Mouse (Mus musculus): ENCODE data around the gene Cacnb4.
A peak's percentile ranks its signal among the peaks of the same experiment; 100 is the strongest.

The Cacnb4 gene

DNA sequence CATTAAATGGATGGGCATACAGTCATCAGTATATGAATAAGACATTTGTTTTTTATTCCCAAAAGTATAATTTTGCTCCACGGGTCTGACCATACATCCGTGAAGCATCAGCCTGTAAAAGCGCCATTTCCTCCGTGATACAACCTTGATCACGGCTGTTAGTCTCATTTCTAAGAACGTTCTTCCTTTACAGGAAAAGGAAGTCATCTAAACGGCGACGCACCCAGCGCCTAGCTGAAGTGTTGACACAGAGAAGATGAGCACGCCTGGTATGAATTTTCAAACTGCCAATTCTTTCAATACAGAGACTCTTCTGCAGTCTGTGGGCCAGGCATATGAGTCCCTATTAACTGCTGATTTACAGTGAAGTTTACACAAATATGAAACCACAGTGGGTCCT, 106.5 kb downstream of the Cacnb4 start:
- ATAC-seq (ENCODE audit: low TSS enrichment) = no peak

DNA sequence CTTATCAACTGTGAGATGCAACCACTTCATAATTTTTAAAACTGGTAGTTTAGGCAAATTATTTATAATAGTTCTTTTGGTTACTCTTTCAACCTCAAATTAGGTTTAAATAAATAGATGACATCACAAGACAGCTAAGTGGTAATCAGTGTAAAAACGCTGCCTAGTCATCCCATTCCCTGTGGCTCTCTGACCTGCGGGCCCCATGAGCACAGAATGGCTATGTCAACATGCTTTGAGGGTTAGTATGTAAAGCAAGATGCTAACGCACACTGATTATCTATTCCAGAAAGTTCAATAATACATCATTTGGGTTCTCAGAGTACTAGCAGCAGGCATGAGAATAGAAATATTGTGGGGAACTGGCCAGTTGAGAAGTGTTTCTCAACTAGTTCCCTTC, 108.5 kb downstream of the Cacnb4 start:
- ATAC-seq (ENCODE audit: low TSS enrichment) = no peak

DNA sequence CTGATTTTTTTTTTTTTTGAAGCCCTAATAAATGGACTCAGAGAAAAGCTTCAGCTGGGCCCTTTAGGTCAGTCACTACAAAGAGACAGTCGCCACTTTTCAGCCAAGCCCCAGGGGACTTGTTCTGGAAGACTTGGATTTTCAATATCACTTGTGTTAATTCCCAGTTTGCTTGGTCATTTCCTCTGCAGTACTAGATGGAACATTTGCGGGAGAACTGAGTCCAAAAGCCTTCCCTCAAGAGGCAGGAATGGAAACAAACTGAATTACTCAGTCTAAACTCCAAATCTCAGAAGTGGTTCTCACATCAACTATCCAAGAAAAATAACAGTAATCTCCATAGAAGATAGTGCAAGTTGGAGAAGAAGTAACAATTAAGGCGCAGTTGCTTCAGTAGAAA, 109.2 kb downstream of the Cacnb4 start:
- no peak for ATAC-seq (ENCODE audit: low TSS enrichment)

DNA sequence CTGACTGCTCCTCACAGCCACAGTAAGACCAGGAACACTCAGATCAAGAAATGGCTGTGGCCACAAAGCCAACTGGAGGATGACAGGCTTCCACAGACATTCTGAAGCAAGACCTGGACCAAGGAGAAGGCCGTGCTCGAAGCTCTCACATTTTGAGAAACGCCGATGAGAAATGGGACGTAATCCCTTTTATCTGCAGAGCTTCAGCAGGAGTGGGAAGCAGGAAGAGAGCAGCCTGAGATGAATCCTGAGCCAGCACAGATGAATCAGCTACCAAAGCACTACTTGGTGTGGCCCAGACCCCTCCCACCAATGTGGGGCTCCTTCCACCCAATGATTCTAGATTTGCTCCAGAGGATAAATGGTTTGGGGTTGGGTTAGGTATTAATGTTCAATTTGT, 113.4 kb downstream of the Cacnb4 start:
- ATAC-seq (ENCODE audit: low TSS enrichment) = peak; percentile 35; the same call in 1 of the 2 replicates

DNA sequence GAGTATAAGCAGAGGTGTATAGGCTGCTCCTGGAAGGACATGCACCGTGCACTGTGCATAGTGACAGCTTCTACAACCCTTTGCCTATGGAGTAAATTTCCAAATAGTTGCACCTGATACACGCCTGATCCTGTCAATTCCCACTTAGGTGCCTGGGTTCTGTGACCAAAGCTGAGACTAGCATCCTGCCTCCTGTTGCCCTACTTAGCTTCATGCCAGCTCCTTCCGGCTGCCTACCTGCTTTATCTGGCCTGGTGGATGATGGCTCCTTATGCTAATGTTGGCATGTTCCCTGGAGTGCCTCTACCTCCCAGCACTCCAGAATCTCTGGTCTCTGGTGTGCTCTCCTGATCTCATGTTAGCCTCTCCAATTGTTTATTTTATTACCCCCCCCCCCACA, 114.3 kb downstream of the Cacnb4 start:
- 0 out of 2 replicates have a peak, but pooled peaks have one; percentile 13 for ATAC-seq (ENCODE audit: low TSS enrichment)

DNA sequence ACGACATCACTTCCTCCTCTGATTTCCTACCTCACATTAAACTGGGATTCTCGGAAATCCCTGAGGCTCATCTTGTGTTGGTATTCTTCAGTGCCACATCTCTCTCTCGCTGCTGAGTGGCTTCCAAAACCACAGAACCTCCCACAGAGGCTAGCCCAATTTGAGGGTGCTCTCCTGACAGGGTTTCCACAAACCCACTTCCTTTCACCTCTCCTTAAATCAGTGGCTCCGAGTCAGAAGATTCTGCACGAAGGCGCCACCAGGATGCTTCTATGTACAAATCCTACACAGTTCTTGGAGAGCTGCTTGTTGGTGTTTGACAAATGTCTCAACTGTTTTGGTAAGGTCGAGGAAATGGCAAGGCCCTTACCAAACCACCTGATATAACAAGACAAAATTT, 115.5 kb downstream of the Cacnb4 start:
- no peak for ATAC-seq (ENCODE audit: low TSS enrichment)

DNA sequence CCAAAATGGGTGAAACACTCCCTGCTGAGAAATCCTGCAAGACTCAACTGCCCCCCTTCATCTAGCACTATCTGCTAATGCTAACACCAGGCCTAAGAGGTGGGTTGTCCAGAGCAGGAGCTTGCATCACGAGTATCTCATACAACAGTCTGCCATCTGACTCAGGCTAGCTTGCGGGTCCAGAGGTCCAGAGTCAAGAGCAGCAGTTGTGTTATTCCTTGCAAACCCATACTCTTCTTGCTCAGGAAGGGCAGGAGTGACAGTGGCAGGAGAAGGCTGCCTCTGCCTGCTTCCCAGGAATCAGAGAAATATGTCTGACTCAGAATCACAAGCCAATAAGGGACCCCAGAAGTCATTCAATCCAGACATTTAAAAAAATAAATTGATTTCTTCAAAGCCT, 116.4 kb downstream of the Cacnb4 start:
- no peak for ATAC-seq (ENCODE audit: low TSS enrichment)

DNA sequence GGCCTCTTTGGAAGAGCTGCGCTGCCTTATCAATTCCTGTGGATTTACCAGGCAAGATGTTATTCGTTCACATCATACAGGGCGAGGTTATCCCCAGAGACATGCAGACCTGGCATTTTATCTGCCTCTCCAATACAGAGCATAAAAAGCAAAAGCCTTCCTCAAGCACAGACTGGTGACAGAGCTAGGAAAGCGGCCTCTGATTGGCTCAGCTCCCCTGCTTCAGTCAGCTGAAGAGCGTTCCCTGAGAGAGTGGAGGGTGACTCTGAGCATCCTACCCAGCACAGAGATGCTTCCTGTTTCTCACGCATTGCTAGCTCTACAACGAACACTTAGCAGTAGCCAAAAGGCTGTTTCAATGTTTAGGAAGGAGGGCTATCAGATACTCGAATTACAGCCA, 118.2 kb downstream of the Cacnb4 start:
- ATAC-seq (ENCODE audit: low TSS enrichment) = peak; percentile 82

DNA sequence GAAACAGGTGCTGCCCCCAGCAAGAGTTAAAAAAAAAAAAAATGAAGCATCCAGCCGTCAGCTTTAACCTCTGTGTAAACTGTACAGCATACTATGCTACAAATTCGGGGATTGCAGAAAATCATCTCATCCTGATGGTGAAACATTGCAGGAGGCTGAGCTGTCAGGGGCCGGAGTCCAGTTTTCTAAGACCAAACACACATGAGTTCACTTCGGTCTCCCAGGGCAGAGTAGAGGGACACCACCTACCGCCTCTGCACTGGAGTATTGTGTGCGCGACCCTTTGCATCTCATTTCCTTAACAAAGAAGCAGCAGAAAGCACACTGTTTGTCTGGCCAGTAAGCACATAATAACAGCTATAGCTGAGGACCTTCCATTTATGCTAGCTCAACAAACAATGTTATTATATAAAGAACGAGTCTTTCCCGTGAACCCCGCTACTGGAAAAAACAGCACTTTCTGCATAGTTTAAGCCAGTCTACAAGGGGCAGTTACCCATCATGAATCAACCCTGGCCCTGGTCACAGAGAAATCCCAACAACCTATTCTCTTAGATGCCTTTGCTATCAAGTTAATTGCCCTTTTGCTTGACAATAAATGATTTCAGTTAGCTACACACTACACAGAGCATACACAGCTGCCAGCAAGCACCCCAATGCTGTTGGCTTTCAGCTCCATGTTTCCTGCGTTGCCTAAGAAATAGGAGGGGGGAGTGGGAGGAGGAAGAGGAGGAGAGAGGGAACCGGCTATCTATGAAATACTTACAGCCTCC, 118.9 kb downstream of the Cacnb4 start:
- ATAC-seq (ENCODE audit: low TSS enrichment) = peak; percentile 25

DNA sequence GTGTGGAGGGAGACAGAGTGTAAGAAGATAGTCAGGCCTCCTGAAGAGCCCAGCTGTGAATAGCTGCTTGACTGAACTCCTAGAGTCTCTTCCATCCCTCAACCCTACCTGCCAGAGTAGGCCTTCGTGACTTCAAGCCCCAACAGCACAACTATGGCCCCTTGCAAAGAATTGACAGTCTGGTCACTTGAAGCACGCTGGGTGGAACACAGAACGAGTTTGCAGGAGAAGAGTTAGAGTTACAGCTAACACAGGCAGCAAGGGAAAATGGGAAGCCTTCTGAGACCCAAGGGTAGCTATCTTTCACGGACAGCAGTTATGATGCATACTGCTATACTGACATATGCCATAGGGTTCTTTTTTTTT, 119.7 kb downstream of the Cacnb4 start:
- ATAC-seq (ENCODE audit: low TSS enrichment) = peak; percentile 19; the same call in 1 of the 2 replicates

DNA sequence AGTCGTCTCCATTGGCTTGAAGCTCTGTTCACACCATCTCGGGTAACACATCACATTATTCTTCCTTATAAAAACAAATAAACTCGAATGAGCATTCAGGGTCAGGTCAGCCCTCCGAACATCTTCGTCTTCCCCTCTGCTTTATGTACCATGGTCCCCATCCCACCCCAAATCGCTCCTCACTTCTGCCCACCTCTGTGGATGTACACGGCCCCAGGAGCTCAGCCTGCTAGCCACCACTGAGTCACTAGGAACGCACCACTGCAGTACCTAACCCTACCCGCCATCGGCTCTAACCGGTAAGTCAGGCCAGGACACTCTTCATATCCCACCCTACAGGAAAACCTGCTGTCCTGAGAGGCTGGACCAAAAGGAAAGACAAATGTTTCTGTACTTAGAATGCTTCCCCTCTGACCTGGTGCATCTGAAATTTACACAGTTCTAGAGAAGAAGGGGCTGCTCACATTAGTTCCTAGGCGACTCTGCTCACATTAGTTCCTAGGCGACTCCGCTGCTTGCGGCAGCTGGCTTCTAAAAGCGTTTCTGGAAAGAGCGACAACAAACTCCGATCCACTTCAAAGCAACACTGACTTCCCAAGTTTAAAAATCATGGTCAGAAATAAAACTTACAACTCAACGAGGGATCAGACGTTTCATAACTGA, 120.2 kb downstream of the Cacnb4 start:
- ATAC-seq (ENCODE audit: low TSS enrichment) = peak; percentile 13

DNA sequence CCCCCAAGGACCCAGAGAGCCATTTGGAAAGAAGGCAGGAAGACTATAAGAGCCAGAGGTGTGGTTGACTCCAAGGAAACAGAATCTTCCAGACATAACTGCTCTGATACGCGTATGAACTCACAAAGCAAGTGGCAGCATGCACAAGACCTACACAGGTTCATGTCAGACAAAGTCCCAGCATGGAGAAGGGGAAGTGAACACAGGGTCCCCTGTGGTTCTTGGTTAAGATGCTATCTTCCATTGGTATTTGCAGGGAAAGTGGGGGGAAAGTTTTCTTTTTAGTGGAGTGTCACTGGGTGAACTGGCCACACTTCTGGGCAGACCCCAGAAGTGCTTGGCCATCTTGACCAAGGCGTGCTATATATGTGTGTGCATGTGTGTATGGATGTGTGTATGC, 128.2 kb downstream of the Cacnb4 start:
- no peak for ATAC-seq (ENCODE audit: low TSS enrichment)

DNA sequence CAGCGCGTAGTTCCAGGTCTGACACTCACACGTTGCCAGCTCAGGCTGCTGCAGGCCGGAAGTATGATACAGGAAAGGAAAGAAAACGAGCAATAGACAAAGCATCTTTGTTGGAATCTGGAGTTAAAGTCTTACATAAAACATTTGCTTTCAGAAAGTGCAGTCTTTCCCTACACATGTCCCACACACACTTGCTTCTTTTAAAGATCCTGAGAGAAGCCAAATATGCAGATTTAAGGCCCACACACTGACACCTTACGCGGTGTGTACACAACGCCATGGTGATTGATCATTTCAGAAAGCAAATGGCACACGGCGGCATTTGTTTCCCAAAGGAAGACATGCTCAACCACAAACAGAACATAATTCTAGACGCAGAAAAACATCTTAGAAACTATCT, 129.3 kb downstream of the Cacnb4 start:
- peak; percentile 75 for ATAC-seq (ENCODE audit: low TSS enrichment)

DNA sequence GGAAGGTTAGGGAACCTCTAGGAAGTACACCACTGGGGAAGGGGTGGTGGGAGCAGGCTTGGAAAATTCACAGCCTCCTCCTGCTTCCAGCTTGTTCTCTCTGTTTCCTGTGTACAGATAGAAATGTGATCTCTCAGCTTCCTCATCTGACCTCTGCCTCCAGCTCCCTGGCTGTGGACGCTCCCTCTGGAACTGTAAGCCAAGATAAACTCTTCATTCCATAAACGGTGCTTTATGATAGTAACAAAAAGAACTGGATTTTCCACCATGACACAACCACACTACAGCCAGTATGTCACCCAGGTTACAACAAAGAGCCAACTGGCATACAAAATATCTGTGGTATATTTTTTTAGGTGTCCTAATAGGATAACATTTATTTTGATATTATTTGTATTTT, 132.1 kb downstream of the Cacnb4 start:
- no peak for ATAC-seq (ENCODE audit: low TSS enrichment)

DNA sequence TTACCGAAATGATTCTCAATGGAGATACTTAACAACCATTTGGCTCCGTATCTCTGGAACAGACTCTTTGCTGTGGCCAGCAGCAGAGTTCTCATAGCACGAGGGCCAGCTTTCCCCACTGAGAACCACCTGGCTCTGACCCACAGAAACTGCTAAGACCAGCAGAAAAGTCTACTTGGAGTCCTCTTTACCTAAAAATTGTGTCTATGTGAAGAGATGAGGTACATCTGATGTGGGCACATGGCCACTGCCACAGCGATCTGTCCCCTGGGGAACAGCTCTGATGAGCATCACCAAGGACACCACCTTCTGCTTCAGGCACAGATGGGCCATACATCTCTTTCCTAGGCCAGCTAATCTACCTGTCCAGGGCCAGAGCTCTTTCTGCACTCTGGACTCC, 135.6 kb downstream of the Cacnb4 start:
- no peak for ATAC-seq (ENCODE audit: low TSS enrichment)

DNA sequence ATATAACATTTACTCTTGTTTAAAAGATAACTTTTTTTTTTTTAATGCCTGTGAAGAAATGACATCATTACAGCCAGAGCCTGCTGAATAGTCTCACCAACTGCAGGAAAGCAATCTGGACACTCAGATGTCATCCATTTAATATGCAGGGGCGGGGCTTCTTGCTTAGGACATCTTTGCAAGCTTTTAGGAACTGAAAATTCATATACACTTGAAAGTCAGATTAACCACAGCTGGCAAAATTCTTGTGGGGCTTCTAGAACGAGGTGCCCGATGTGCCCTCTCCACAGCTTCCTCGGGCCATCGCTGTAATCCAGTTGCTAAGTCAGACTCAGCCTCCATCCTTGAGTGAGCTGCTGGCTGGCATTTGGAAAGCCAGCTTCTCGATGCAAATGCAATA, 137.3 kb downstream of the Cacnb4 start:
- peak; percentile 86 for ATAC-seq (ENCODE audit: low TSS enrichment)

DNA sequence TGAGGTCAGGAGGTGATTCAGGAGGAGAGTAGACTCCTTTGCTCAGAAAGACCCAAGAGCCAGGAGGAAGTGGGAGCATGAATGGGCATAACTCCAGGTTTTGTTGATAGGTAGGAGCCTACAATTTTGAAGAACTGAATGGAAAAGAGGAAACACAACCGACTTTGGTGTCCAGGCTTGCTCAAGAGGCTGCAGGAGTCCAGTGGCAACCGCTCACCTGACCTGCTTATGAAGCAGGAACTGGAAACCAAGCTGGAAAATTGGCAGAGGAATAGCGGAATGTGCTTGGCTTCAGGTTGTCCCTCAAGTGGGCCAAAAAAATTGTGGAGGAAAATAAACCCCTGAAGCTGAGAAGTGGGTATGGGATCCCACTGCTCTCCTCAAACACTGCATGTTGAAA, 139.0 kb downstream of the Cacnb4 start:
- no peak for ATAC-seq (ENCODE audit: low TSS enrichment)

DNA sequence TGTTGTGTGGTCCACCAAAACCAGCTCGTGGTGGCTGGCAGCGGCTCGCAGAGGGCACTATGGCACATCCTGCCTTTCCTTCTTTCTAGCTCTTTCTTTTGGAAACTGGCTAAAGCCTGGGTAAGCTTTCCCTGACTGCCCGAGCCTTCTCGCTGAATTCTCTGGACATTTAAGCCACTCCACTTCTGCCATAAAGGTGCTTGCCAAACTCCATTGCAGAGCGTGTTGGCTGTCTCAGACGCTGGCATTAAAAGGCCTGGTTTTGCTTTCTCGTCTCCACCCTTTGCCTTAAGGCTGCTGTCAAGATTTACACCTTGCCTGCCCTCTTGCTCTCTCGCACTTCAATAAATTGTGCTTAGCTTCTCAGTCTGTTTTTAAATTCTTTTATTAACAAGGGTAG, 139.5 kb downstream of the Cacnb4 start:
- no peak for ATAC-seq (ENCODE audit: low TSS enrichment)

DNA sequence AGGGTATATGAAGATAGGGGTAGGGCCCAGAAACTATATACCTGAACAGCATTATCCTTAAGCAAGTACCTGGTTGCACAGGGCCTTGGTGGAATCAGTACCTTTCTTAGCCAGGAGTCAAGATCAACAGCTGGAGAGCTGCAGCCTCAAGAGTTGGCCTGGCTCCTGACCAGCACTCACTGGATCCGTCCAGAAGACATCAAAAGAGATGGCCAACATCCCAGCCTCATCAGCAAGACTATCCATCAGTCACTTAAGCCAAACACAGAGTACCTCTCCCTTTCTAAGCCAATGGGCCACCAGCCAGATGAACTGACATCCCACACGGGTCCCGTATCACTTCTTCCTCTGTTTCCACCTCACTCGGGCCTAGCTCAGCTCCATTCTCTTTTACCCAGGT, 140.1 kb downstream of the Cacnb4 start:
- ATAC-seq (ENCODE audit: low TSS enrichment) = no peak

DNA sequence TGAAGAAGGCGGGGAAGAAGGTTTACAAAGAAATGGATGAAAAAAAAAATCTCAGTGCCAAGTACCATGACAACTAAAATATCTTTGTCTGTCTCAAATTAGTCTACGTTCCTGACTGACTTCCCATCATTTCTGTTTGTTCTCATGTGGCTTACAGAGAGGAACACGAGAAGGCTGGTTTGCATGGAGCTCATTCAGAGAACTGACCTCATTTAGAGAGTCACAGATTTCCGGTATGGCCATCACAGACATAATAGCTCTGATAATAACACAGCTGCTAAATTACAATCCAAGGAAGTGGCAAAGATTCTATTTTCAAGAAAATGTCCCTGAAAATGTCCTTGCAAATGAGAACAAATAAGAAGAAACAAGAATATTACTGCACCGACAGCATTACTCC, 142.9 kb downstream of the Cacnb4 start:
- ATAC-seq (ENCODE audit: low TSS enrichment) = peak; percentile 45

DNA sequence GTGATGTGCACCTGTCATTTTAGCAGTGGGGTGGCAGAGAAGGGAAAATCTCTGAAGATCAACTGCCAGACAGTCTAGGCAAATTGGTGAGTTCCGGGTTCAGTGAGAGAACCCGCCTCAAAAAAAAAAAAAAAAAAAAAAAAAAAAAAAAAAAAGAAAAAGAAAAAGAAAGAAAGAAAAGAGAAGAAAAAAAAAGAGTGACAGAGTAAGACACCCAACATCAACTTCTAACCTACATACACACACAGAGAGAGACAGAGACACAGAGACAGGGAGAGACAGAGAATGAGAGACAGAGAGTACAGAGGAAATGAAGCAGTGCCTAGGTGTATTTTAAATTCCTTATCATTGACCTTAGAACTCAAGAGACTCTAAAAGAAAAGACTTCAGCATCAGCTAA, 146.1 kb downstream of the Cacnb4 start:
- ATAC-seq (ENCODE audit: low TSS enrichment) = no peak

DNA sequence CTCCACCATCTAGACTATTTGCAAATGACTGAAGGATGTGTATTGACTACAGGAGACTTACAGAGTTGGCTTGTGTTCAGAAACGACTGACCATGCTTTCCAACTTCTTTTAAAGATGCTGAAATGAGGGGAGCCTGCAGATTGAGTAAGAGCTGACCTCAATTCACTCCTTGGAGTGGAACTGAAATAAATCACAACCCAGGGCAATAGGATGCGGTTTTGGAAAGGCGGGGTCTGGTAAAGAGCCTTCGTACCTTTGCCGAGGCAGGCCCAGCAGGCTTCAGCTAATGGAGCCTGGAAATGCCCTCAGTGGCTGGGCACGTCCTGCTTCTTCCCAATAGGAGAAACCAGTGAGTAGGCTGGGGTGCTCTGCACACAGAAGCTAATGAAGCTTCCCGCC, 147.4 kb downstream of the Cacnb4 start:
- no peak for ATAC-seq (ENCODE audit: low TSS enrichment)

DNA sequence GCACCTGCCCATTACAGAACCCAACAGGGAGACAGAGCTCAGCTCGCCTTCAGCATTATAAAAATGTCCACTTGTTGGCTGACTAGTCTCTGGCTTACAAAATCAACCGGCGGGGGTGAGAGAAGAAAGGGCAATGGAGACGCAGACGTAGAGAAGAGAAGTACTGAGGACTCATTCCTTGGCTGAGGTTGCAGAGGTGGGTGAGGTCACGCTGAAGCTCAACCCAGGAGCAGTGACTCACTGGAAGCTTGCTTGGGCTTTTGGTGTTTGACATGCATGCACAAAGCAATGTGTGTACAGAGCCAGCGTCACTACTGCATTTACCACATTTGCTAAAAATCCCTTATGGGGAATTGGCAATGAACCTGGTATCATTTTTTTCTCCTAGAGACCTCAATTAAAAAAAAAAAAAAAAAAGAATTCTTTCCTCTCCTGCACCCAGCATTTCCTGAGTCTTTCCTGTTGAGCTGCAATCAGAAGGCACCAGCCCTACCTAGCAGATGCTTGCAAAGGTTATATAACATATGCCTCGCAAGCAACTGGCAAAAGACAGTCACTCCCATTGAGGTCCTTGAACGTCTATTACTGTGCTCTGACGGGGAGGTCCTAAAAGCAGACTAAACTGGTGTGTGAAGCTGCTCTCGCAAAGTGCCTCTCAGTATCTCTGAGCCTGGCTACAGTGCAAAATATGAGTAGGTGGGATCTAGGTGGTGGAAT, 150.6 kb downstream of the Cacnb4 start:
- peak; percentile 76 for ATAC-seq (ENCODE audit: low TSS enrichment)

Data from frontal cortex, adult (tissue).